Mouse (Mus musculus) midbrain, embryonic 16.5 days (tissue): Measurements from ENCODE around the gene Rps6ka1. TPM values are rescaled to one million over a fixed set of nuclear protein-coding genes. Genes with fewer than 3 reads are reported as not detected.

Experiments
- ATAC-seq: fragments of 200-750 bp; cut with Nextera tagmentation; 2 replicates; pipeline ENCODE4 v1.8.0; 2017; ENCODE audit warnings: moderate TSS enrichment
- H3K27ac ChIP-seq: fragments of 300-500 bp; sonication (generic); 2 replicates; pipeline ENCODE4 v1.5.1; 2014; ENCODE audit warnings: mild to moderate bottlenecking, low read length, mixed read lengths
- H3K27me3 ChIP-seq: fragments of 300-500 bp; sonication (generic); 2 replicates; pipeline ENCODE4 v1.6.1; 2014; ENCODE audit warnings: low read depth, low read length, mixed read lengths; ENCODE audit not compliant: control insufficient read depth, insufficient read depth
- H3K36me3 ChIP-seq: fragments of 300-500 bp; sonication (generic); 2 replicates; pipeline ENCODE4 v1.6.1; 2014; ENCODE audit warnings: mild to moderate bottlenecking, low read length, moderate library complexity, mixed read lengths; ENCODE audit not compliant: control insufficient read depth, insufficient read depth
- H3K4me1 ChIP-seq: fragments of 300-500 bp; sonication (generic); 2 replicates; pipeline ENCODE4 v1.6.1; 2014; ENCODE audit warnings: mild to moderate bottlenecking, low read length, mixed read lengths; ENCODE audit not compliant: control insufficient read depth, insufficient read depth
- H3K4me2 ChIP-seq: fragments of 300-500 bp; sonication (generic); 2 replicates; pipeline ENCODE4 v1.6.1; 2014; ENCODE audit warnings: mild to moderate bottlenecking, low read length, mixed read lengths
- H3K4me3 ChIP-seq: fragments of 300-500 bp; sonication (generic); 2 replicates; pipeline ENCODE4 v1.5.1; 2014; ENCODE audit warnings: low read depth, mild to moderate bottlenecking, low read length, moderate library complexity, mixed read lengths
- H3K9ac ChIP-seq: fragments of 300-500 bp; sonication (generic); 2 replicates; pipeline ENCODE4 v1.6.1; 2014; ENCODE audit warnings: low read depth, low read length, mixed read lengths
- H3K9me3 ChIP-seq: fragments of 300-500 bp; sonication (generic); replicated peaks from 2 replicates; pipeline ENCODE4 v1.6.1; 2014; ENCODE audit warnings: mild to moderate bottlenecking, low read length, mixed read lengths; ENCODE audit not compliant: control insufficient read depth, poor library complexity, severe bottlenecking
- WGBS: fragments of 180-500 bp; shearing (Covaris S2); extraction: QIAGEN DNeasy Blood & Tissue Kit; methylation state at CpG from one replicate; pipeline ENCODE4 v1.1.7; 2014; 5-methylcytosine and 5-hydroxymethylcytosine counted together
- polyA plus RNA-seq: library from polyadenylated mRNA; unstranded; fragments of >200 nt; fragmentation: Nextera tagmentation; extraction: Ambion mirVana; gene quantifications from 2 replicates; pipeline ENCODE4 v1.2.1, GENCODE M21; 2015

Gene Rps6ka1
- polyA plus RNA-seq, 1 experiment from 2014 or later = 21.9 TPM

DNA sequence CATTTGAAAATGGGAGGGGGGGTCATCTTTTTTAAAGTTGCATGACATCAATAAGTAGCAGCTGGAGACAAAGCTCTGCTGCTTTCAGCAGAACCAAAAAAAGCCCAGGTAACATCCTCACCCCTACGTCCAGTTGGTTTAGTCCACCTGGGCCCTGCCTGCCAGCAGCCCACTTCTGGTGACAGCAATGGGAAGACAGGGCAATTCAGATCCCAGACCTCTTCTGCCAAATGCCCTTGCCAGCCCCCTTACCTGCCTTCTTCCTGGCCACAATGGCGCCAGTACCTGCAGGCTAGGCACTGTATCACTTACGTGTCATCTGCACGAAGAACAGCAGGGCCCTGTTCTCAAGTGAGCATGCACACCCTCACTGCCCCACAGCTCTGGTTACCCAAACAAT lies 2.3 kb downstream of the Rps6ka1 start:
- H3K4me3 ChIP-seq = no peak overlapping the region
- H3K27me3 ChIP-seq = no peaks in the 10 kb centered on the region
- 84% methylated on average over 4 of the region's 4 CpGs for WGBS
- H3K36me3 ChIP-seq = peaks cover 2% of the 10 kb centered on the region; the same call in 1 of the 2 replicates
- no peaks in the 10 kb centered on the region for H3K9me3 ChIP-seq
- peaks cover 10% of the 10 kb centered on the region for H3K4me1 ChIP-seq
- H3K9ac ChIP-seq = no peak overlapping the region
- no peak overlapping the region for H3K4me2 ChIP-seq
- no peak for ATAC-seq
- H3K27ac ChIP-seq = no peak overlapping the region

DNA sequence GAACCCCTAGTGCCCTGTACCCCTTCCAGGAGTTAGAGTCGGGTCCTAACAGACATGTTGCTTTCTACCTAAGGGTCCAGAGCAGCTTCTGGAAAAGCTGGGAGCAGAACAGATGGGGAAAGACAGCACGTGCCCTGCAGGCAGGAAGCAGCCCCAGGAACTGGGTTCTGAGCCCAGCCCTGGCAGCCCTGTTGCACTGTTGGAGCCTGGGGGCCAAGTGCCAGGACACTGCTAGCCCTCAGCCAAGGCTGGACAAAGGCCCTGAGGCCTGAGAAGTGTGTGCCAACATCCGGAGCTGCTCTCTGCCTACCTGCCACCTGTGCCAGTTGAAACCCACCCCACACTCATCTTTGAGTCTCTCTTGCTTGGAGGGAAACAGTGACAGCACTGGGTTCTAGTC lies 2.7 kb downstream of the Rps6ka1 start:
- no peak for ATAC-seq
- no peaks in the 10 kb centered on the region for H3K27me3 ChIP-seq
- H3K9ac ChIP-seq = no peak overlapping the region
- H3K4me2 ChIP-seq = no peak overlapping the region
- no peak overlapping the region for H3K27ac ChIP-seq
- no peak overlapping the region for H3K4me3 ChIP-seq
- H3K9me3 ChIP-seq = no peaks in the 10 kb centered on the region
- 88% methylated on average over 3 of the region's 3 CpGs for WGBS
- peaks cover 2% of the 10 kb centered on the region; the same call in 1 of the 2 replicates for H3K36me3 ChIP-seq
- peaks cover 10% of the 10 kb centered on the region for H3K4me1 ChIP-seq

DNA sequence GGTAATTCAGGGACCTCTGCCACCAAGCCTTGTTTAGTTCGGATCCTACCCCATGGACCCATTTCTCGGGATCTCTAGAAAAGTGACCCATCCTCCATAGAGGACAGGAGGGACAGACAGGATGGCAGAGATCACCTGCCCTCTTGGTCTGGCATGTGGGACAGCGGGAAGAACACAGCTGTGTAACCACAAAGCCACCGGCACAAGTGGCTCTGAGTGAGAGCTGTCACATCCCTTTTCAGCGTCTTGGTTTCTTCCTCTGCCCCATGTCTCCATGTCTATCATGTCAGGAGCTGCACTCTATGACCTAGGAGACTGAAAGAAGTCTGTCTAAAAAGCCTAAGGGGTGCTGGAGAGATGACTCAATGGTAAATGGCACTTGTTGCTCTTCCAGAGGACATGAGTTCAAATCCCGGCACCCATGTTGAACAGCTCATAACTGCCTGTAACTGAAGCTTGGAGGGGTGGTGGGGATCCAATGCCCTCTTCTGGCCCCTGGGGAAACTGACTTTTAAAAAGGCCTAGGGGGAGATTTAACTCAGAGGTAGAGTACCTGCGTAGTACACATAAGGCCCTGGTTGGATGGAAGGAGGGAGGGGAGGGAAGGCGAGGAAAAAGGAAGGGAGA lies 3.4 kb downstream of the Rps6ka1 start:
- H3K4me3 ChIP-seq = no peak overlapping the region
- no peaks in the 10 kb centered on the region for H3K9me3 ChIP-seq
- no peak overlapping the region for H3K4me2 ChIP-seq
- H3K4me1 ChIP-seq = peaks cover 10% of the 10 kb centered on the region
- no peak for ATAC-seq
- no peak overlapping the region for H3K9ac ChIP-seq
- H3K27ac ChIP-seq = no peak overlapping the region
- peaks cover 2% of the 10 kb centered on the region; the same call in 1 of the 2 replicates for H3K36me3 ChIP-seq
- no peaks in the 10 kb centered on the region for H3K27me3 ChIP-seq
- 96% methylated on average over 8 of the region's 8 CpGs for WGBS

DNA sequence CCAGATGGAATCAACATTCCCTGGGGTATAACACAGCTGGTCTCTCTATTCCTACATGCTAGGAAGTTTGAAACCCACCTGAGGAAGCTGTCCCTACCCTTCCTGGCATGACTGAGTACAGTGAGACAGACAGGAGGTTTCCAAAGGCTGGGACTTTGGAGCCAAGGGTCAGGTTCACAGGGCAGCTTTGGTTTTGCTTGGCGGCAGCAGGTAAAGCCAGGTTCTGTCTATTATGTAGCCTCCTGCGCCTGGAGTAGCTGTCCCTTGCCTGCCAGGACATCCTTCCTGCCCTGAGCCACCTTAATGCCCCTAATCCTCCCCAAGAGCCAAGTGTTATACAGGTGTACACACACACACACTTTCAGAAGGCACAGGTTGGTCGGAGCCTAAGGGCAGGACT lies 5.7 kb downstream of the Rps6ka1 start:
- no peak for ATAC-seq
- Histone ChIP-seq H3K27ac (no peak overlapping the region), H3K4me1 (peaks cover 9% of the 10 kb centered on the region), H3K4me2 (no peak overlapping the region), H3K36me3 (peaks cover 2% of the 10 kb centered on the region; the same call in 1 of the 2 replicates), H3K9ac (no peak overlapping the region), H3K9me3 (no peaks in the 10 kb centered on the region), H3K27me3 (no peaks in the 10 kb centered on the region), H3K4me3 (no peak overlapping the region)
- 86% methylated on average over 3 of the region's 3 CpGs for WGBS

DNA sequence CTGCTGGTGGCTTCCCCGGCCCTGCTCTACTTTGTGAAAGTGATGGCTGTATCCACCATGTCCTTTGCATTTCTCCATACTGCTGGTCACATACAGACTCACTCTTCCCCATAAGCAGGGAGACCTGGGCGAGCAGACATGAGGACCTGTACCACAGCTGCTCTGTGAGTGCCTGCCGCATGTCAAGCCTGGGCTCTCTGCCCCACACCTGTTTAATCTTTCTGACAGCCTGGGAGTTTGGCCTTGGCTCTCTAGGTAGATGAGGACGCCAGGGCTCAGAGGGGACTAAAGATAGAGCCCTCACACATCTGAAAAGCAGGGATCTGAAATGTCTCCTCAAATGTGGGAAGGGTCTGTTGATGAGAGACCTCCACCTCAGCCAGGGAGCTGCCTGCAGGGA lies 6.2 kb downstream of the Rps6ka1 start:
- H3K27me3 ChIP-seq = no peaks in the 10 kb centered on the region
- peaks cover 5% of the 10 kb centered on the region for H3K4me1 ChIP-seq
- WGBS = 87% methylated on average over 4 of the region's 4 CpGs
- no peak overlapping the region for H3K27ac ChIP-seq
- H3K36me3 ChIP-seq = peaks cover 2% of the 10 kb centered on the region; the same call in 1 of the 2 replicates
- no peaks in the 10 kb centered on the region for H3K9me3 ChIP-seq
- no peak overlapping the region for H3K4me3 ChIP-seq
- ATAC-seq = no peak
- no peak overlapping the region for H3K9ac ChIP-seq
- H3K4me2 ChIP-seq = no peak overlapping the region

DNA sequence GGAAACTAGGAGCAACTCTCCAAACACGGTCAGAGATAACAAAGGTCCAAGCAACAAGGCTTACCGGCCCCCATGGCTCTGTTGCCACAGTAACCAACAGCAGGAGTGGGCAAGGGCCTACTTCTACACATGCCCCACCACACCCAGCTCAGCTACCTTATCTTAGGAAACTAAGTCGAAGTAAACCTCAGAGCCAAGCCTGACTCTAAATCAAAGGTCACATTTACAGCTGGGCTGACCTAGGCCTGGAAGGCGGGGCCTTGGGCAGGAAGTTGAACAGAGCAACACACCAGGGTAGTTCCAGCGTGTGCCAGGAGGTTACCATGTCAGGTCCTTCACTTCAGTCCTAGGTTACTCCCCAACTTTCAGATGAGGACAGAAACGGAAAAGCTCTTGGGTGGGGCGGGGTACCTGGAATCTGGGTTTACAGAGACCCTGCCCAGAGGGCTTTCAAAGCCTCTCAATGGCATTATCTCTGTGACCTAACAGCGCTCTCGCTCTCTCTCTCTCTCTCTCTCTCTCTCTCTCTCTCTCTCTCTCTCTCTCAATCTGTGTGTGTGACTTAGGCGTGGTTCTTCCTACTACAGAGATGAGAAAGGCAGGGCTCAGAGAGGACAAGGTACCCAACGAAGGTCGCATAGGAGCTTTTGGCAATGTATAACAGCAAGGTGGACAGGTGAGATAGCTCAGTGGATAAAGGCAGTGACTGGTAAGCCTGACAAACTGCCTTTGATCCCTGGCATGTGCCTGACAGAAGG lies 8.3 kb downstream of the Rps6ka1 start:
- no peak overlapping the region for H3K4me3 ChIP-seq
- no peak overlapping the region for H3K27ac ChIP-seq
- no peaks in the 10 kb centered on the region for H3K9me3 ChIP-seq
- ATAC-seq = no peak
- no peak overlapping the region for H3K9ac ChIP-seq
- no peak overlapping the region for H3K4me2 ChIP-seq
- H3K4me1 ChIP-seq = no peaks in the 10 kb centered on the region
- peaks cover 2% of the 10 kb centered on the region; the same call in 1 of the 2 replicates for H3K36me3 ChIP-seq
- H3K27me3 ChIP-seq = no peaks in the 10 kb centered on the region
- 72% methylated on average over 12 of the region's 12 CpGs for WGBS

DNA sequence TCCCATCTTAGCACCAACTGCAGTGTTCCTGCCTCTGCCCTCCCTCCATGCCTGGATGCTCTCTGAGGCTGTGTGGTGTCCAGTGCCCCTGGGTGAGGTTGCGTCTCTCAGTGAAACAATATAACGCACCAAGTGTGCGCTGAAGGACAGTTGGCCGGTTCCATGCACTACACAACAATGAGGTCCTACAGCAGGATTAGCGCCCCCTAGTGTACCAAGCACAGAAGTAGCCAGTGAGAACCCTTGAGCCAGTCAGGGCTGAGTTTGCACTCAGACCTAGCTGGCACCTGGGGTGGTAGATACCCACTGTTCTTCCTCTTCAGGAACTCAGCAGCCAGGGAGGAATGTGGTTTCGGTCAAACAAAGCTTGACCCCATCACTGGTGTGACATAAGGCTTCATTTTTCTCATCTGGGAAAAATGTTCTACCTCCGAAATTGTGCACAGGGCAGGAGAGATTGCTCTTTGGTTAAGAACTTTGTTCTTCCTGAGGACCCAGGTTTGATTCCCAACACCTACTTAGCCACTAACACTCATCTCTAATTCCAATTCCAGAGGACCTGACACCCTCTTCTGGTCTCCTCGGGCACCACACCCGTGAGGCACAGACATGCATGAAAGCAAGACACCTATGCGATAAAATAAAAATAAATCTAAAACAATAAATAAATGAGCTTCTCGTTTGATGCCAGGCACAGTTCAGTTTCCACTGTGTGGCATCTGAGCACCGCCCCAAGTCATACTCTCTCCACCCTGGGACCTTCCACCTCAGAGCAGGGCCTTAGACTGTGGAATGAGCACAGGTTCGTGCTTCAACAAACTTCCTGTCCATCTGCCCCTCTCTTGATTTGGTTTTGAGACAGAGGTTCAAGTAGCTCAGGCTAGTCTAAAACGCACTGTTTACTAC lies 9.5 kb downstream of the Rps6ka1 start:
- no peaks in the 10 kb centered on the region for H3K4me1 ChIP-seq
- no peak for ATAC-seq
- H3K9ac ChIP-seq = no peak overlapping the region
- H3K27ac ChIP-seq = no peak overlapping the region
- no peaks in the 10 kb centered on the region for H3K27me3 ChIP-seq
- H3K4me2 ChIP-seq = no peak overlapping the region
- no peak overlapping the region for H3K4me3 ChIP-seq
- H3K36me3 ChIP-seq = peaks cover 2% of the 10 kb centered on the region; the same call in 1 of the 2 replicates
- H3K9me3 ChIP-seq = no peaks in the 10 kb centered on the region
- whole genome bisulfite sequencing = 87% methylated on average over 14 of the region's 14 CpGs

DNA sequence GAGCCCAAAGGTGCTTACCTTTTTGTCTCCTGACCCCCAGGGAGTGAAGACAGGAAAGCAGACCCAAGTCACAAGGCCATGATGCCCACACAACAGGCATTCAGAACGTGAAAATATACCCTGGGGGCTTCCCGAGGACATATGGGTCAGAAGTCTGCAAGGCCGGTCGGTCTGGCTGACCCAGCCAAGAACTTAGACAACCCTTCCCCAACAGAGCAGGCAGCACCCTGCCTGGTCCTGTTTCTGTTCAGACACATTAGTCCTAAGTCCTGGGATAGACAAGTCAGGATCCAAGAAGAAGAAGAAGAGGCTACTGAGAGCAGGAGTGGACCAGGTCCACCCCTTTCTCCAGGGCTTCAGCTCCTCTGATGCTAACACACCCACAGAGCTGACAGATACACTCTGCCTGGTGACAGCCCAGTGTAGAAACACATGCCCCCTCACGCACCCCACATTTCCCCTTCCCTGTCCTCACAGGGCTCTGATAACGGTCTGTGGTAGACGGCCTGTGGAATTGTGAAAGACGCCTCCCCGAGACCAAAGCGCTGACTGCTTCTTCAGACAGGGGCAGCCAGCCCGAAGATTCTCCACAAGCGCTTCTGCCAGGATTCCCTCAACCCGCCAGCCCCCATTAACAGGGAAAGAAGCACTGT lies 12.6 kb downstream of the Rps6ka1 start:
- H3K9me3 ChIP-seq = no peaks in the 10 kb centered on the region
- no peaks in the 10 kb centered on the region; the same call in 1 of the 2 replicates for H3K36me3 ChIP-seq
- no peaks in the 10 kb centered on the region for H3K4me1 ChIP-seq
- no peak overlapping the region for H3K27ac ChIP-seq
- 79% methylated on average over 13 of the region's 13 CpGs for WGBS
- H3K9ac ChIP-seq = no peak overlapping the region
- no peak overlapping the region for H3K4me2 ChIP-seq
- H3K27me3 ChIP-seq = no peaks in the 10 kb centered on the region
- H3K4me3 ChIP-seq = no peak overlapping the region
- no peak for ATAC-seq
